11 mouse cellular contexts compared by ENCODE assay signal in genomic region chr1:171658561-171658991, GRCm38 (mm10). TPM values are rescaled to one million over a fixed set of nuclear protein-coding genes. Genes with fewer than 3 reads are reported as not detected.
DNase-seq lines count a peak whose midpoint lies in the region; ATAC-seq and TF ChIP-seq lines count a peak whose summit lies in the region.
"Had no signal": no experiment of that assay in that cellular context is flagged by ENCODE, and none has a peak within 500 bp of the region (broad histone marks: within the 10 kb centered on the region; RNA-seq: fewer than 3 reads in every experiment).

No protein-coding gene starts in this region.

- no peak for DNase-seq in kidney, adult 2 months
- DNase-seq in B cell, adult 2 months = peak; percentile 54 to 63
- no peak for DNase-seq in gastrocnemius, adult 2 months
- DNase-seq in kidney, postnatal 25 days = no peak
- DNase-seq: heart, postnatal 14 days; lung, adult 18-20 months; retina, postnatal 1 day had no signal

- no peaks in the 10 kb centered on the region for H3K36me3 ChIP-seq in kidney, adult 2 months (ENCODE audit: control insufficient read depth, insufficient read depth, low read length)
- no peaks in the 10 kb centered on the region for H3K36me3 ChIP-seq in kidney, embryonic 14.5 days (ENCODE audit: control insufficient read depth, insufficient read depth, low read length)

- no peak overlapping the region for H3K4me3 ChIP-seq in kidney, adult 2 months (ENCODE audit: insufficient read depth, low read depth, low read length)
- H3K4me3 ChIP-seq in kidney, embryonic 14.5 days (ENCODE audit: low read length) = no peak overlapping the region
- H3K4me3 ChIP-seq in cortical plate, adult 2 months (ENCODE audit: insufficient read depth, low read length) = no peak overlapping the region
- no peak overlapping the region for H3K4me3 ChIP-seq in gastrocnemius, adult 2 months

- no peaks in the 10 kb centered on the region for H3K4me1 ChIP-seq in kidney, adult 2 months (ENCODE audit: control insufficient read depth, insufficient read depth, low read length)
- H3K4me1 ChIP-seq in kidney, embryonic 14.5 days (ENCODE audit: control insufficient read depth, insufficient read depth, low read length) = no peaks in the 10 kb centered on the region
- H3K4me1 ChIP-seq in cortical plate, adult 2 months (ENCODE audit: control insufficient read depth, insufficient read depth, low read length) = no peaks in the 10 kb centered on the region

- H3K4me2 ChIP-seq in kidney, embryonic 14.5 days (replicated peaks; ENCODE audit: low read depth, low read length) = no peak overlapping the region

- TF ChIP-seq POLR2A in kidney, adult 2 months (IDR thresholded peaks at IDR 0.05; ENCODE audit: low read depth, low read length) = no peak
- no peak for TF ChIP-seq POLR2A in cortical plate, adult 2 months (IDR thresholded peaks at IDR 0.05; ENCODE audit: extremely low read depth, insufficient read depth, low read length)

- H3K9ac ChIP-seq in kidney, embryonic 14.5 days (ENCODE audit: low read depth, low read length) = no peak overlapping the region

- no peaks in the 10 kb centered on the region for H3K9me3 ChIP-seq in kidney, embryonic 14.5 days (ENCODE audit: control insufficient read depth, low read length)

- WGBS in kidney, adult 2 months = 62% methylated on average over 5 of the region's 5 CpGs
- 65% methylated on average over 5 of the region's 5 CpGs for WGBS in kidney, embryonic 14.5 days

- 0 out of 2 replicates have a peak, but pooled peaks have one; percentile 8 for TF ChIP-seq CTCF in kidney, adult 2 months (conservative IDR thresholded peaks at IDR 0.05; ENCODE audit: insufficient read depth, insufficient read length, low read depth, low read length)
- TF ChIP-seq CTCF in cortical plate, adult 2 months (IDR thresholded peaks at IDR 0.05; ENCODE audit: extremely low read depth, insufficient read depth, low read length) = peak; percentile 53
- TF ChIP-seq CTCF in gastrocnemius, adult 2 months (IDR thresholded peaks at IDR 0.05) = no peak; the same call in 1 of the 2 replicates

- intact Hi-C loops in gastrocnemius, adult 2 months (cut with DNase I) = no loop called here

- H3K27me3 ChIP-seq in kidney, adult 2 months (replicated peaks; ENCODE audit: control insufficient read depth, insufficient read depth, low read length) = no peaks in the 10 kb centered on the region
- no peaks in the 10 kb centered on the region for H3K27me3 ChIP-seq in kidney, embryonic 14.5 days (ENCODE audit: control insufficient read depth, insufficient read depth, low read length)

- no peak overlapping the region for H3K27ac ChIP-seq in kidney, adult 2 months (ENCODE audit: insufficient read depth, low read depth, low read length)
- no peak overlapping the region for H3K27ac ChIP-seq in kidney, embryonic 14.5 days (ENCODE audit: low read depth, low read length)
- no peak overlapping the region for H3K27ac ChIP-seq in cortical plate, adult 2 months (ENCODE audit: insufficient read depth, low read length)
- H3K27ac ChIP-seq in gastrocnemius, adult 2 months = no peak overlapping the region

- ATAC-seq in kidney, embryonic 14.5 days (ENCODE audit: low FRiP score, low TSS enrichment) = no peak
- ATAC-seq in megakaryocyte, adult 5-6 weeks (ENCODE audit: poor library complexity, severe bottlenecking) = peak; percentile 35

RNA-seq across cellular contexts. Expression of gene Slamf7, which starts 5.7 kb away (rescaled TPM):
- polyA plus RNA-seq in kidney, adult 2 months (2012; rRNA removed) = 1.1 and 1.5 TPM in 2 replicates
- polyA plus RNA-seq in kidney, embryonic 14.5 days (2014; fragmentation: Nextera tagmentation; extraction: Ambion mirVana) = not detected in 2 replicates
- polyA plus RNA-seq in cortical plate, adult 2 months (2012; rRNA removed) = 0.02 and 0.06 TPM in 2 replicates
- total RNA-seq in megakaryocyte, adult 5-6 weeks (2015) = 13.4 and 16.1 TPM in 2 replicates
- total RNA-seq in megakaryocyte, adult 5-6 weeks (2017) = 9.3 and 17.3 TPM in 2 replicates
- total RNA-seq in gastrocnemius, adult 2 months (2021) = under 1 TPM in 1 of 2 experiments, not detected in 1; 0.18 TPM
- polyA plus RNA-seq: embryonic facial prominence, embryonic 11.5 days had no signal

RNA-seq across cellular contexts. Expression of gene Cd48, which starts 23.2 kb away (rescaled TPM):
- 2.7 and 4.3 TPM in 2 replicates for polyA plus RNA-seq in kidney, adult 2 months (2012; rRNA removed)
- 1.9 and 3.6 TPM in 2 replicates for polyA plus RNA-seq in kidney, embryonic 14.5 days (2014; fragmentation: Nextera tagmentation; extraction: Ambion mirVana)
- polyA plus RNA-seq in cortical plate, adult 2 months (2012; rRNA removed) = 1.6 and 1.8 TPM in 2 replicates
- 528 and 600 TPM in 2 replicates for total RNA-seq in megakaryocyte, adult 5-6 weeks (2015)
- total RNA-seq in megakaryocyte, adult 5-6 weeks (2017) = 243 and 278 TPM in 2 replicates
- total RNA-seq in gastrocnemius, adult 2 months (2021) = under 1 TPM; 0.41 to 0.89 TPM

RNA-seq across cellular contexts. Expression of gene Ly9, which starts 51.4 kb away (rescaled TPM):
- 0.54 and 2.2 TPM in 2 replicates for polyA plus RNA-seq in kidney, adult 2 months (2012; rRNA removed)
- polyA plus RNA-seq in kidney, embryonic 14.5 days (2014; fragmentation: Nextera tagmentation; extraction: Ambion mirVana) = not detected in 2 replicates
- polyA plus RNA-seq in cortical plate, adult 2 months (2012; rRNA removed) = 0.26 and 0.27 TPM in 2 replicates
- 41.3 and 43.2 TPM in 2 replicates for total RNA-seq in megakaryocyte, adult 5-6 weeks (2015)
- 72.9 and 75.3 TPM in 2 replicates for total RNA-seq in megakaryocyte, adult 5-6 weeks (2017)
- not detected for total RNA-seq in gastrocnemius, adult 2 months (2021)
- polyA plus RNA-seq: embryonic facial prominence, embryonic 11.5 days had no signal

Comparison
In these comparisons a context has a peak if more than half of its experiments do, and no peak if none do; other contexts are left out.
1. DNase-seq: peak in B cell, adult 2 months (2 of 2); none in kidney, adult 2 months (single experiment), gastrocnemius, adult 2 months (single experiment) and kidney, postnatal 25 days (0 of 2).